Mouse (Mus musculus) left cerebral cortex, adult 18-20 months (tissue): ENCODE data around the gene Olfr1512. TPM values are rescaled to one million over a fixed set of nuclear protein-coding genes. Genes with fewer than 3 reads are reported as not detected.

ENCODE experiments used
- total RNA-seq, 2 experiments: library from RNA; stranded (reverse); gene quantifications; 2 replicates each; pipeline ENCODE4 v1.2.3; 2021

Olfr1512 gene
- total RNA-seq, 2 experiments from 2014 or later = not detected

Other genes with a start within 250 kb of the Olfr1512 start
- gene Supt16, start 181.8 kb downstream of the Olfr1512 start, total RNA-seq = 10 to 100 TPM; 55.8 to 58.4 TPM
- gene Chd8, start 121.4 kb downstream of the Olfr1512 start, total RNA-seq = 100 to 1,000 TPM; 108 to 120 TPM
- 10 to 100 TPM; 65.6 to 65.8 TPM for gene Tox4, start 100.0 kb downstream of the Olfr1512 start, total RNA-seq
- 10 to 100 TPM; 34.0 to 36.3 TPM for gene Rab2b, start 99.6 kb downstream of the Olfr1512 start, total RNA-seq
- gene Mettl3, start 74.0 kb downstream of the Olfr1512 start, total RNA-seq = 10 to 100 TPM; 37.6 to 44.1 TPM
- gene Sall2, start 50.4 kb downstream of the Olfr1512 start, total RNA-seq = 10 to 100 TPM; 35.8 to 36.5 TPM
- not detected for gene Olfr1513, start 22.8 kb downstream of the Olfr1512 start, total RNA-seq
- not detected for gene Olfr1511, start 18.2 kb upstream of the Olfr1512 start, total RNA-seq
- gene Olfr1510, start 35.2 kb upstream of the Olfr1512 start, total RNA-seq = not detected
- not detected for gene Olfr1509, start 63.8 kb upstream of the Olfr1512 start, total RNA-seq
- not detected for gene Olfr1508, start 88.3 kb upstream of the Olfr1512 start, total RNA-seq
- not detected for gene Olfr1507, start 116.6 kb upstream of the Olfr1512 start, total RNA-seq